Mouse (Mus musculus): ENCODE data around the gene Brwd1. TPM values are rescaled to one million over a fixed set of nuclear protein-coding genes. Genes with fewer than 3 reads are reported as not detected.
"Not testable (repeated sequence)": the region's sequence is repeated elsewhere in the genome, so short reads cannot be mapped to it uniquely, and the experiment has no call there.

Gene Brwd1
- polyA plus RNA-seq, 1 experiment from 2014 or later = 230 TPM

GRCm38 (mm10) chr16:96097811-96098210 lies 15.5 kb upstream of the Brwd1 start:
- not testable (repeated sequence) for H3K9ac ChIP-seq; H3K9me3 ChIP-seq; ATAC-seq (ENCODE audit: low FRiP score, low read depth); H3K4me3 ChIP-seq; H3K27me3 ChIP-seq; H3K27ac ChIP-seq (replicated peaks); H3K36me3 ChIP-seq; H3K4me2 ChIP-seq; H3K4me1 ChIP-seq (replicated peaks)

GRCm38 (mm10) chr16:96095966-96096365 lies 13.6 kb upstream of the Brwd1 start:
- WGBS = 89% methylated on average over 5 of the region's 5 CpGs
- Histone ChIP-seq H3K4me2 (no peak overlapping the region), H3K27ac (replicated peaks) (no peak overlapping the region), H3K9ac (no peak overlapping the region), H3K4me1 (replicated peaks) (no peaks in the 10 kb centered on the region), H3K4me3 (no peak overlapping the region), H3K36me3 (no peaks in the 10 kb centered on the region), H3K9me3 (no peaks in the 10 kb centered on the region), H3K27me3 (no peaks in the 10 kb centered on the region)
- ATAC-seq (ENCODE audit: low FRiP score, low read depth) = no peak

GRCm38 (mm10) chr16:96091515-96092504 lies 9.5 kb upstream of the Brwd1 start:
- no peaks in the 10 kb centered on the region for H3K27me3 ChIP-seq
- no peak for ATAC-seq (ENCODE audit: low FRiP score, low read depth)
- 71% methylated on average over 9 of the region's 9 CpGs for WGBS
- H3K36me3 ChIP-seq = no peaks in the 10 kb centered on the region
- H3K4me2 ChIP-seq = no peak overlapping the region
- H3K9me3 ChIP-seq = no peaks in the 10 kb centered on the region
- H3K9ac ChIP-seq = no peak overlapping the region
- H3K4me3 ChIP-seq = no peak overlapping the region
- H3K27ac ChIP-seq (replicated peaks) = no peak overlapping the region
- H3K4me1 ChIP-seq (replicated peaks) = no peaks in the 10 kb centered on the region

- Histone ChIP-seq H3K4me3 (no peak overlapping the region), H3K27ac (replicated peaks) (no peak overlapping the region), H3K4me1 (replicated peaks) (peaks cover 10% of the 10 kb centered on the region), H3K27me3 (no peaks in the 10 kb centered on the region), H3K4me2 (no peak overlapping the region), H3K36me3 (no peaks in the 10 kb centered on the region), H3K9ac (no peak overlapping the region), H3K9me3 (no peaks in the 10 kb centered on the region)
- no peak for ATAC-seq (ENCODE audit: low FRiP score, low read depth)
- WGBS = 72% methylated on average over 5 of the region's 5 CpGs
Observed at GRCm38 (mm10) chr16:96088120-96088519, 5.8 kb upstream of the Brwd1 start.

GRCm38 (mm10) chr16:96087436-96087835 lies 5.1 kb upstream of the Brwd1 start:
- Histone ChIP-seq H3K27me3 (no peaks in the 10 kb centered on the region), H3K4me2 (no peak overlapping the region), H3K36me3 (no peaks in the 10 kb centered on the region), H3K9me3 (no peaks in the 10 kb centered on the region), H3K9ac (no peak overlapping the region), H3K4me3 (no peak overlapping the region), H3K4me1 (replicated peaks) (peaks cover 10% of the 10 kb centered on the region), H3K27ac (replicated peaks) (no peak overlapping the region)
- WGBS = 80% methylated on average over 4 of the region's 4 CpGs
- no peak for ATAC-seq (ENCODE audit: low FRiP score, low read depth)

GRCm38 (mm10) chr16:96087001-96087400 lies 4.7 kb upstream of the Brwd1 start:
- no peaks in the 10 kb centered on the region for H3K9me3 ChIP-seq
- WGBS = 71% methylated on average over 12 of the region's 12 CpGs
- no peak overlapping the region for H3K4me2 ChIP-seq
- ATAC-seq (ENCODE audit: low FRiP score, low read depth) = no peak
- no peak overlapping the region for H3K27ac ChIP-seq (replicated peaks)
- H3K36me3 ChIP-seq = no peaks in the 10 kb centered on the region
- H3K4me1 ChIP-seq (replicated peaks) = peaks cover 10% of the 10 kb centered on the region
- no peak overlapping the region for H3K9ac ChIP-seq
- H3K4me3 ChIP-seq = no peak overlapping the region
- H3K27me3 ChIP-seq = no peaks in the 10 kb centered on the region

GRCm38 (mm10) chr16:96085597-96085996 lies 3.3 kb upstream of the Brwd1 start:
- no peak overlapping the region for H3K4me2 ChIP-seq
- no peak overlapping the region for H3K4me3 ChIP-seq
- no peaks in the 10 kb centered on the region for H3K27me3 ChIP-seq
- no peak for ATAC-seq (ENCODE audit: low FRiP score, low read depth)
- H3K36me3 ChIP-seq = no peaks in the 10 kb centered on the region
- H3K27ac ChIP-seq (replicated peaks) = no peak overlapping the region
- H3K9me3 ChIP-seq = no peaks in the 10 kb centered on the region
- no peak overlapping the region for H3K9ac ChIP-seq
- H3K4me1 ChIP-seq (replicated peaks) = peaks cover 17% of the 10 kb centered on the region

GRCm38 (mm10) chr16:96083179-96083646 lies 887 bp upstream of the Brwd1 start:
- H3K4me3 ChIP-seq = peak overlapping the region; percentile 98
- peak overlapping the region; percentile 96 for H3K27ac ChIP-seq (replicated peaks)
- peak overlapping the region; percentile 60 for H3K4me2 ChIP-seq
- ATAC-seq (ENCODE audit: low FRiP score, low read depth) = no peak; the same call in 1 of the 2 replicates
- peaks cover 17% of the 10 kb centered on the region; the same call in 1 of the 2 replicates for H3K36me3 ChIP-seq
- peaks cover 31% of the 10 kb centered on the region for H3K4me1 ChIP-seq (replicated peaks)
- H3K9me3 ChIP-seq = no peaks in the 10 kb centered on the region
- no peaks in the 10 kb centered on the region for H3K27me3 ChIP-seq
- peak overlapping the region; percentile 99 for H3K9ac ChIP-seq
- 6% methylated on average over 20 of the region's 20 CpGs for WGBS

- H3K4me3 ChIP-seq = peak overlapping the region; percentile 98
- peak overlapping the region; percentile 96 for H3K27ac ChIP-seq (replicated peaks)
- 0% methylated on average over 50 of the region's 68 CpGs for WGBS
- ATAC-seq (ENCODE audit: low FRiP score, low read depth) = peak; percentile 32
- no peaks in the 10 kb centered on the region for H3K27me3 ChIP-seq
- no peaks in the 10 kb centered on the region for H3K9me3 ChIP-seq
- peaks cover 31% of the 10 kb centered on the region for H3K4me1 ChIP-seq (replicated peaks)
- peak overlapping the region; percentile 60 for H3K4me2 ChIP-seq
- peaks cover 17% of the 10 kb centered on the region; the same call in 1 of the 2 replicates for H3K36me3 ChIP-seq
- H3K9ac ChIP-seq = peak overlapping the region; percentile 99
Observed at GRCm38 (mm10) chr16:96081742-96082241, 534 bp downstream of the Brwd1 start.

- peaks cover 31% of the 10 kb centered on the region for H3K4me1 ChIP-seq (replicated peaks)
- WGBS = under 1% methylated on average over 26 of the region's 28 CpGs
Observed at GRCm38 (mm10) chr16:96081331-96081730, 995 bp downstream of the Brwd1 start.

GRCm38 (mm10) chr16:96080524-96080923 lies 1.8 kb downstream of the Brwd1 start:
- Histone ChIP-seq H3K4me3 (peak overlapping the region; percentile 98; the same call in 1 of the 2 replicates), H3K9ac (no peak overlapping the region), H3K4me1 (replicated peaks) (peaks cover 31% of the 10 kb centered on the region), H3K9me3 (no peaks in the 10 kb centered on the region), H3K36me3 (peaks cover 17% of the 10 kb centered on the region; the same call in 1 of the 2 replicates), H3K27me3 (no peaks in the 10 kb centered on the region), H3K4me2 (peak overlapping the region; percentile 60), H3K27ac (replicated peaks) (no peak overlapping the region)
- ATAC-seq (ENCODE audit: low FRiP score, low read depth) = no peak
- 87% methylated on average over 7 of the region's 7 CpGs for WGBS

More at GRCm38 (mm10) chr16:96081331-96081730, 995 bp downstream of the Brwd1 start:
- Histone ChIP-seq H3K9me3 (no peaks in the 10 kb centered on the region), H3K4me2 (peak overlapping the region; percentile 60), H3K4me3 (peak overlapping the region; percentile 98), H3K27me3 (no peaks in the 10 kb centered on the region), H3K9ac (peak overlapping the region; percentile 99), H3K36me3 (peaks cover 17% of the 10 kb centered on the region; the same call in 1 of the 2 replicates), H3K27ac (replicated peaks) (peak overlapping the region; percentile 96)
- ATAC-seq (ENCODE audit: low FRiP score, low read depth) = peak; percentile 84

- Histone ChIP-seq H3K4me3 (no peak overlapping the region), H3K27ac (replicated peaks) (no peak overlapping the region), H3K4me1 (replicated peaks) (no peaks in the 10 kb centered on the region), H3K9ac (no peak overlapping the region), H3K9me3 (no peaks in the 10 kb centered on the region), H3K36me3 (peaks cover 69% of the 10 kb centered on the region), H3K27me3 (no peaks in the 10 kb centered on the region), H3K4me2 (no peak overlapping the region)
- no peak for ATAC-seq (ENCODE audit: low FRiP score, low read depth)
- WGBS = over 99% methylated on average over 6 of the region's 6 CpGs
Observed at GRCm38 (mm10) chr16:96068364-96068763, 14.0 kb downstream of the Brwd1 start.
